Mouse (Mus musculus) lung, postnatal 14 days (tissue): Measurements from ENCODE around the gene Gm49387.

Source experiments
- DNase-seq: peaks from one replicate; pipeline ENCODE4 v3.0.0; 2021

Gm49387 gene

DNA sequence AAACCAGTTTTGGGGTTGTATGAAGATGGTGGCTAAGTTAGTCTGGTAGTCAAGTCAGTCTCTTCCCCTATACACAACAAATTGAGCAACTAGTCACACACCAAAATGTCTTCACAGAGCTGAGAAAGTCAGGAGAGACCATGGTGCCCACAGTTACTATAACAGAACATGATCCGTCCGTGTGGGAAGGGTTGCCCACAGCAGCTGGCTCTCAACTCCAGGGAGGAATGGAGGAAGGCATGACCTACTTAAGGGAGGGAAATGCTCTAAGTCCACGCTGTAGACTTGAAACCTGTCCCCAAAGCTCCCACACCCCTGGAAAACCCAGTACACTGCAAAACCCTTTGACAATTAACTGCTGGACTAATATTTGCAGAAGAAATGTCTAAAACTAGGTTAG, 130.4 kb downstream of the Gm49387 start:
- no peak for DNase-seq

GRCm38 (mm10) chr14:31509911-31510310, 130.8 kb downstream of the Gm49387 start:
- DNase-seq: peak; percentile 37

- DNase-seq: no peak
Measured at GRCm38 (mm10) chr14:31506456-31506855, 134.2 kb downstream of the Gm49387 start.

- no peak for DNase-seq
Measured at GRCm38 (mm10) chr14:31503406-31503805, 137.3 kb downstream of the Gm49387 start.
